9 mouse cellular contexts compared by ENCODE assay signal in genomic region chr10:87586696-87587095, GRCm38 (mm10).
A peak's percentile ranks its signal among the peaks of the same experiment; 100 is the strongest.
DNase-seq lines count a peak whose midpoint lies in the region; ATAC-seq and TF ChIP-seq lines count a peak whose summit lies in the region.
"Had no signal": no experiment of that assay in that cellular context is flagged by ENCODE, and none has a peak within 500 bp of the region (broad histone marks: within the 10 kb centered on the region; RNA-seq: fewer than 3 reads in every experiment).

No protein-coding gene starts in this region.

- 79% methylated on average over 1 of the region's 1 CpGs for WGBS in liver, embryonic 11.5 days
- 79% methylated on average over 1 of the region's 1 CpGs for WGBS in limb, embryonic 14.5 days

- ATAC-seq in liver, embryonic 11.5 days (replicated peaks; ENCODE audit: low FRiP score) = no peak
- ATAC-seq in limb, embryonic 14.5 days (ENCODE audit: low FRiP score, low read depth) = no peak
- ATAC-seq in megakaryocyte-erythroid progenitor cell, adult 5-6 weeks (replicated peaks; ENCODE audit: low FRiP score, low TSS enrichment, poor library complexity, severe bottlenecking) = no peak
- ATAC-seq: forebrain, embryonic 14.5 days had no signal

- H3K4me3 ChIP-seq in liver, embryonic 11.5 days (ENCODE audit: low read depth, low read length) = no peak overlapping the region
- H3K4me3 ChIP-seq in limb, embryonic 14.5 days (replicated peaks; ENCODE audit: low read length) = no peak overlapping the region

- no peak overlapping the region for H3K4me2 ChIP-seq in liver, embryonic 11.5 days
- no peak overlapping the region for H3K4me2 ChIP-seq in limb, embryonic 14.5 days (replicated peaks; ENCODE audit: low read depth, low read length, severe bottlenecking)

- H3K4me1 ChIP-seq in liver, embryonic 11.5 days (replicated peaks; ENCODE audit: control insufficient read depth, insufficient read depth, low read length) = no peaks in the 10 kb centered on the region
- H3K4me1 ChIP-seq in limb, embryonic 14.5 days (ENCODE audit: control insufficient read depth, insufficient read depth, low read length) = no peaks in the 10 kb centered on the region

- H3K27ac ChIP-seq in liver, embryonic 11.5 days (ENCODE audit: low read depth, low read length) = no peak overlapping the region
- no peak overlapping the region for H3K27ac ChIP-seq in limb, embryonic 14.5 days (replicated peaks; ENCODE audit: low read depth, low read length)

- H3K27me3 ChIP-seq in liver, embryonic 11.5 days (replicated peaks; ENCODE audit: control insufficient read depth, insufficient read depth, low read length) = no peaks in the 10 kb centered on the region
- no peaks in the 10 kb centered on the region for H3K27me3 ChIP-seq in limb, embryonic 14.5 days (ENCODE audit: control insufficient read depth, insufficient read depth, low read length)

- H3K36me3 ChIP-seq in liver, embryonic 11.5 days (ENCODE audit: control insufficient read depth, insufficient read depth, low read length) = no peaks in the 10 kb centered on the region
- H3K36me3 ChIP-seq in limb, embryonic 14.5 days (ENCODE audit: control insufficient read depth, insufficient read depth, low read length) = no peaks in the 10 kb centered on the region

- peak; percentile 39 for DNase-seq in liver
- DNase-seq in liver, embryonic 11.5 days (ENCODE audit: low spot score) = no peak
- peak; percentile 41 for DNase-seq in Muller cell, postnatal 12 days (ENCODE audit: inconsistent ontology term)
- DNase-seq in adrenal gland, postnatal 4 days (ENCODE audit: low spot score in 2 of 2) = peak; percentile 9 to 30
- peak; percentile 40 for DNase-seq in limb, embryonic 14.5 days (ENCODE audit: low spot score)
- DNase-seq in frontal cortex, postnatal 36 days (ENCODE audit: low spot score in 2 of 2) = no peak
- no peak for DNase-seq in B cell, adult 2 months

- H3K9me3 ChIP-seq in liver, embryonic 11.5 days (ENCODE audit: control insufficient read depth, low read length) = no peaks in the 10 kb centered on the region
- no peaks in the 10 kb centered on the region for H3K9me3 ChIP-seq in limb, embryonic 14.5 days (ENCODE audit: control insufficient read depth, low read length)

- no peak for TF ChIP-seq POLR2A in limb, embryonic 14.5 days (IDR thresholded peaks at IDR 0.05; ENCODE audit: borderline replicate concordance, extremely low read depth, insufficient read depth, insufficient read length)

- H3K9ac ChIP-seq in liver, embryonic 11.5 days (ENCODE audit: low read depth, low read length) = no peak overlapping the region
- H3K9ac ChIP-seq in limb, embryonic 14.5 days (ENCODE audit: low read depth, low read length, severe bottlenecking) = no peak overlapping the region

Comparison
In these comparisons a context has a peak if more than half of its experiments do, and no peak if none do; other contexts are left out.
1. DNase-seq: peak in liver (single experiment), Muller cell, postnatal 12 days (single experiment), adrenal gland, postnatal 4 days (2 of 2) and limb, embryonic 14.5 days (single experiment); none in liver, embryonic 11.5 days (single experiment), frontal cortex, postnatal 36 days (0 of 2) and B cell, adult 2 months (0 of 2).